Mouse (Mus musculus) MEL (cell line): ENCODE measurements around the gene Sass6. TPM values are rescaled to one million over a fixed set of nuclear protein-coding genes. Genes with fewer than 3 reads are reported as not detected.

Experiments used
- DNase-seq: peaks from one replicate; pipeline ENCODE4 v3.0.0; 2011; ENCODE audit warnings: low read depth, low spot score
- H3K27ac ChIP-seq: 2 replicates; pipeline ENCODE4 v1.5.1; 2012; ENCODE audit warnings: low read depth, mild to moderate bottlenecking, control low read depth, low read length, moderate library complexity; ENCODE audit not compliant: control insufficient read depth
- H3K27me3 ChIP-seq, 2 experiments: fragments of 150-350 bp in 1 of 2; sonication (generic) in 1 of 2; 2 replicates each; pipeline ENCODE4 v1.6.1; 2012; ENCODE audit warnings: low read length in 2 of 2, mild to moderate bottlenecking in 2 of 2, improper control_type of control experiment in 1 of 2, moderate library complexity in 1 of 2; ENCODE audit not compliant: insufficient read depth in 2 of 2, control insufficient read depth in 1 of 2
- H3K36me3 ChIP-seq, 2 experiments: 2 replicates each; pipeline ENCODE4 v1.6.1; 2012 to 2014; ENCODE audit warnings: low read length in 2 of 2, improper control_type of control experiment in 1 of 2, inconsistent platforms in 1 of 2, mild to moderate bottlenecking in 1 of 2; ENCODE audit not compliant: insufficient read depth in 2 of 2, control insufficient read depth in 1 of 2
- H3K4me1 ChIP-seq, 2 experiments: fragments of 150-350 bp in 1 of 2; sonication (generic) in 1 of 2; 2 replicates each; pipeline ENCODE4 v1.6.1; 2012; ENCODE audit warnings: low read length in 2 of 2, improper control_type of control experiment in 1 of 2, mild to moderate bottlenecking in 1 of 2; ENCODE audit not compliant: insufficient read depth in 2 of 2, control insufficient read depth in 1 of 2
- H3K4me3 ChIP-seq, 2 experiments: fragments of 150-350 bp in 1 of 2; sonication (generic) in 1 of 2; 2 replicates each; pipeline ENCODE4 v1.5.1; 2012; ENCODE audit warnings: low read depth in 2 of 2, low read length in 2 of 2, mild to moderate bottlenecking in 2 of 2, moderate library complexity in 2 of 2, control low read depth in 1 of 2, improper control_type of control experiment in 1 of 2; ENCODE audit not compliant: control insufficient read depth in 1 of 2, insufficient read depth in 1 of 2
- H3K79me2 ChIP-seq: 2 replicates; pipeline ENCODE4 v1.6.1; 2012; ENCODE audit warnings: mild to moderate bottlenecking, low read length, moderate library complexity; ENCODE audit not compliant: control insufficient read depth, poor library complexity, insufficient read depth
- H3K9ac ChIP-seq: 2 replicates; pipeline ENCODE4 v1.6.1; 2012; ENCODE audit warnings: low read depth, mild to moderate bottlenecking, control low read depth, low read length, moderate library complexity; ENCODE audit not compliant: control insufficient read depth, poor library complexity, severe bottlenecking
- H3K9me3 ChIP-seq: fragments of 150-350 bp; sonication (generic); replicated peaks from 2 replicates; pipeline ENCODE4 v1.6.1; 2012; ENCODE audit warnings: mild to moderate bottlenecking, low read length, improper control_type of control experiment, moderate library complexity; ENCODE audit not compliant: insufficient read depth
- CHD1 ChIP-seq: IDR thresholded peaks from 2 replicates; pipeline ENCODE4 v1.6.1; 2012; ENCODE audit warnings: low read depth, mild to moderate bottlenecking, inconsistent platforms, low read length, improper control_type of control experiment
- CTCF ChIP-seq, 3 experiments: IDR thresholded peaks in 2 of 3; conservative IDR thresholded peaks in 1 of 3; 2 replicates each; pipeline ENCODE4 v1.5.1; 2011 to 2012; ENCODE audit warnings: low read length in 3 of 3, low read depth in 2 of 3, mild to moderate bottlenecking in 2 of 3, improper control_type of control experiment in 1 of 3, inconsistent platforms in 1 of 3, mixed read lengths in 1 of 3, moderate library complexity in 1 of 3; ENCODE audit not compliant: control insufficient read depth in 1 of 3, insufficient read depth in 1 of 3, poor library complexity in 1 of 3, severe bottlenecking in 1 of 3
- ETS1 ChIP-seq: IDR thresholded peaks from 2 replicates; pipeline ENCODE4 v1.6.1; 2012; ENCODE audit warnings: low read depth, mild to moderate bottlenecking, inconsistent platforms, low read length, improper control_type of control experiment, moderate library complexity
- GABPA ChIP-seq: IDR thresholded peaks from 2 replicates; pipeline ENCODE4 v1.6.1; 2012; ENCODE audit warnings: low read depth, mild to moderate bottlenecking, inconsistent platforms, low read length, improper control_type of control experiment, moderate library complexity
- HCFC1 ChIP-seq: IDR thresholded peaks from 2 replicates; pipeline ENCODE4 v1.6.1; 2012; ENCODE audit warnings: low read depth, mild to moderate bottlenecking, inconsistent platforms, low read length, improper control_type of control experiment, moderate library complexity
- JUND ChIP-seq: IDR thresholded peaks from 2 replicates; pipeline ENCODE4 v1.6.1; 2011; ENCODE audit warnings: low read depth, mild to moderate bottlenecking, improper control_type of control experiment, low read length
- KAT2A ChIP-seq: conservative IDR thresholded peaks from 2 replicates; pipeline ENCODE4 v1.6.1; 2012; ENCODE audit warnings: low read depth, low read length, improper control_type of control experiment, inconsistent platforms
- MAZ ChIP-seq: IDR thresholded peaks from 2 replicates; pipeline ENCODE4 v1.6.1; 2012; ENCODE audit warnings: low read depth, mild to moderate bottlenecking, inconsistent platforms, low read length, improper control_type of control experiment
- MYB ChIP-seq: IDR thresholded peaks from 2 replicates; pipeline ENCODE4 v1.6.1; 2011; ENCODE audit warnings: mild to moderate bottlenecking, low read depth, low read length, improper control_type of control experiment
- NELFE ChIP-seq: IDR thresholded peaks from 2 replicates; pipeline ENCODE4 v1.6.1; 2011; ENCODE audit warnings: low read depth, low read length, improper control_type of control experiment
- NRF1 ChIP-seq: IDR thresholded peaks from 2 replicates; pipeline ENCODE4 v1.6.1; 2014; ENCODE audit warnings: low read depth, mild to moderate bottlenecking, inconsistent platforms, low read length, improper control_type of control experiment, moderate library complexity; ENCODE audit not compliant: poor library complexity, insufficient read depth, severe bottlenecking
- POLR2A ChIP-seq, 2 experiments: IDR thresholded peaks; 2 replicates each; pipeline ENCODE4 v1.6.1; 2011 to 2012; ENCODE audit warnings: low read length in 2 of 2, mild to moderate bottlenecking in 2 of 2, control low read depth in 1 of 2, improper control_type of control experiment in 1 of 2, low read depth in 1 of 2, moderate library complexity in 1 of 2; ENCODE audit not compliant: control insufficient read depth in 1 of 2, insufficient read depth in 1 of 2, poor library complexity in 1 of 2
- RAD21 ChIP-seq: IDR thresholded peaks from 2 replicates; pipeline ENCODE4 v1.6.1; 2011; ENCODE audit warnings: mild to moderate bottlenecking, low read depth, low read length, improper control_type of control experiment
- SIN3A ChIP-seq: IDR thresholded peaks from 2 replicates; pipeline ENCODE4 v1.6.1; 2012; ENCODE audit warnings: low read length, improper control_type of control experiment, inconsistent platforms
- SMC3 ChIP-seq: IDR thresholded peaks from 2 replicates; pipeline ENCODE4 v1.6.1; 2011; ENCODE audit warnings: low read depth, low read length, improper control_type of control experiment
- TCF12 ChIP-seq: IDR thresholded peaks from 2 replicates; pipeline ENCODE4 v1.6.1; 2014; ENCODE audit warnings: low read depth, mild to moderate bottlenecking, inconsistent platforms, low read length, improper control_type of control experiment, moderate library complexity
- USF1 ChIP-seq: IDR thresholded peaks from 2 replicates; pipeline ENCODE4 v1.6.1; 2014; ENCODE audit warnings: low read depth, mild to moderate bottlenecking, inconsistent platforms, low read length, improper control_type of control experiment, moderate library complexity
- ZC3H11A ChIP-seq: IDR thresholded peaks from 2 replicates; pipeline ENCODE4 v1.6.1; 2012; ENCODE audit warnings: low read depth, mild to moderate bottlenecking, inconsistent platforms, low read length, improper control_type of control experiment
- ZKSCAN1 ChIP-seq: IDR thresholded peaks from 2 replicates; pipeline ENCODE4 v1.6.1; 2012; ENCODE audit warnings: low read depth, mild to moderate bottlenecking, inconsistent platforms, low read length, improper control_type of control experiment, moderate library complexity
- polyA plus RNA-seq, 2 experiments: library from polyadenylated mRNA; stranded (reverse) in 1 of 2; unstranded in 1 of 2; fragments of >175 nt in 1 of 2; fragments of >200 nt in 1 of 2; gene quantifications; 2 replicates each; pipeline versions ENCODE4 v1.2.1 to v1.2.4; 2012; ENCODE audit warnings: low replicate concordance in 2 of 2, low read depth in 1 of 2; ENCODE audit not compliant: insufficient read length in 2 of 2, insufficient read depth in 1 of 2, missing spikeins in 1 of 2
- total RNA-seq: library from RNA; depleted of rRNA; stranded (reverse); fragments of 300-350 nt; gene quantifications from 2 replicates; pipeline ENCODE4 v1.2.3, GENCODE M21; 2012

The Sass6 gene
- total and polyA plus RNA-seq, 3 experiments = 8.5 to 15.4 TPM; not detected in 1

GRCm38 (mm10) chr3:116582201-116582600, 12.6 kb upstream of the Sass6 start:
- Histone ChIP-seq H3K9me3 (no peaks in the 10 kb centered on the region), H3K4me3 (no peak overlapping the region), H3K27me3 (no peaks in the 10 kb centered on the region), H3K9ac (no peak overlapping the region), H3K4me1 (no peaks in the 10 kb centered on the region), H3K79me2 (no peaks in the 10 kb centered on the region), H3K36me3 (peaks cover 0 to 15% of the 10 kb centered on the region in 2 experiments; a peak in 2 of 4 replicates), H3K27ac (no peak overlapping the region)
- DNase-seq = no peak
- no peak for TF ChIP-seq NRF1
- no peak for TF ChIP-seq ZC3H11A
- no peak for TF ChIP-seq TCF12
- no peak for TF ChIP-seq SIN3A
- no peak for TF ChIP-seq ETS1
- no peak for TF ChIP-seq ZKSCAN1
- no peak for TF ChIP-seq HCFC1
- TF ChIP-seq POLR2A (IDR thresholded peaks at IDR 0.05; ENCODE audit: control insufficient read depth in 1 of 2, insufficient read depth in 1 of 2, low read depth in 1 of 2, low read length in 2 of 2, poor library complexity in 1 of 2) = no peak
- TF ChIP-seq USF1 = no peak
- no peak for TF ChIP-seq MYB
- TF ChIP-seq SMC3 = no peak
- TF ChIP-seq JUND = no peak
- no peak for TF ChIP-seq KAT2A

DNA sequence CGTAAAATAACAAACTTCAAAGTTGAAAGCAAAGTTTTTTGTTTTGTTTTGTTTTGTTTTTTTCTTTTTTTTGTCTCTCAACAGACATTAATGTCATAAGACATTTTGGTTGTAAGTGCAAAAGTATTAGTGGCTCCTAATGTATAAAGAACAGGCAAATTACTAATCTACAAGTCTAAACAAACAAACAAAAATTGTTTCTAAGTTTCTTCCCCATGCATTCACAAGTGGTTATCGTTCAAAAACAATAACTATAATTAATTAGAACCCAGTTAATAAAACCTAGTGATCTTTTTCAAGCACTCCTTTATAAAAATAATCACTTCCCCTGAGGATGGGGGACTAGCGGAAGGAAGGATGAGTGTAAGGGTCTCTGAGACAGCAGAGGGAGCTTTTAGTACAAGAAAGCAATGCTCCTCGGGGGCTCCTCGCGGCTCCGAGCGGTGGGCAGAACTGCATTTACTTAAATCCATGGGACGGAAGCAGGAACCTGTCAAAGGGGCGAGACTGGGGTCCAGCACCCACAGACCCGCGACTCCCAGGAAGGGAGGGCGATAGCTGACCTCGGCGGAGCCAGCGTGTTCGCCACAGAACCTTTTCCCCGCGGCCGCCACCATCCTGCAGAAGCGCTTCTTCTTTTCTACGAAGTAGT, 580 bp upstream of the Sass6 start:
- H3K4me3 ChIP-seq = peak overlapping the region; percentile 81 to 95
- no peak for DNase-seq
- peaks cover 7 to 19% of the 10 kb centered on the region in 2 experiments; a peak in 3 of 4 replicates for H3K36me3 ChIP-seq
- H3K27me3 ChIP-seq = no peaks in the 10 kb centered on the region
- H3K4me1 ChIP-seq = peaks cover 5 to 6% of the 10 kb centered on the region in 2 experiments
- TF ChIP-seq NELFE (no peak), RAD21 (peak; percentile 34; the same call in 1 of the 2 replicates), GABPA (no peak), MAZ (no peak), POLR2A (IDR thresholded peaks at IDR 0.05; ENCODE audit: control insufficient read depth in 1 of 2, insufficient read depth in 1 of 2, low read depth in 1 of 2, low read length in 2 of 2, poor library complexity in 1 of 2) (peak in 1 of 2 experiments; percentile 40; a peak in 1 of 4 replicates), USF1 (no peak), CHD1 (0 out of 2 replicates have a peak, but pooled peaks have one; percentile 57), SMC3 (peak; percentile 38), CTCF (IDR thresholded peaks at IDR 0.05 in 2 of 3, conservative IDR thresholded peaks at IDR 0.05 in 1 of 3; ENCODE audit: control insufficient read depth in 1 of 3, insufficient read depth in 1 of 3, low read depth in 2 of 3, low read length in 3 of 3, poor library complexity in 1 of 3, severe bottlenecking in 1 of 3) (peak in 2 of 3 experiments; percentile 15 to 32; a peak in 2 of 6 replicates)
- peak overlapping the region; percentile 83 for H3K27ac ChIP-seq
- no peaks in the 10 kb centered on the region for H3K9me3 ChIP-seq
- H3K79me2 ChIP-seq = peaks cover 24% of the 10 kb centered on the region
- peak overlapping the region; percentile 90 for H3K9ac ChIP-seq
